Mouse (Mus musculus): Measurements from ENCODE around the gene Lrrc74b.

- no peak for TF ChIP-seq CTCF (IDR thresholded peaks at IDR 0.05; ENCODE audit: control insufficient read depth, insufficient read depth, insufficient read length)
- TF ChIP-seq USF1 (IDR thresholded peaks at IDR 0.05; ENCODE audit: low read depth): no peak
- no peak for TF ChIP-seq CEBPB (IDR thresholded peaks at IDR 0.05; ENCODE audit: low read depth)
Observed at GRCm38 (mm10) chr16:17584555-17584954, 23.5 kb upstream of the Lrrc74b start.
